Mouse (Mus musculus) adrenal gland, postnatal 25 days (tissue): ENCODE measurements at regions not wholly inside any gene's neighbourhood (a gene's known extent, or its start where the extent isn't known, plus 50 kb on each side); places are given as distances from the start of the nearest gene placed in this dataset.

Experiments used
- DNase-seq: peaks from one replicate; pipeline ENCODE4 v3.0.0; 2021; ENCODE audit warnings: mixed read lengths

DNA sequence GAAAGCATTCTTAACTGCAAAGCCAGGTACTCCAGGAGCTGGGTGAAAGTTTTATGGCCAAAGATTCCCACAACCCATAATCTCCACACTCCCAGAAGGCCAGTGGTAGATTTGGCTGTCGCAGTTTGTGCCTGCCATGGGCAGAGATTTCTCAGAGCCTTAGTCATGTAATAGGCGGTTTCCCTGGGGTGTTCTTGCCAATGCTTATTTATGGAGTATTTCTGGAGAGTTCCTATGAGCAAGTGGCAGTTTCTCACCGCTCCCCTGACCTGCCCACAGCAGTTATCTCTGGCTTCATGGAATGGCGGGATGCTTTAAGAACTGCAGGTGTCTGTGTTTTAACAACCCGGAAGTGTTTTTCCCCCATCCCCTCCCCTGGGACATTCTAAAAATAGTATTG, 179.8 kb downstream of the 4933412E24Rik start:
- DNase-seq: no peak

GRCm38 (mm10) chr15:59833232-59833631, 183.2 kb downstream of the 4933412E24Rik start:
- no peak for DNase-seq

DNA sequence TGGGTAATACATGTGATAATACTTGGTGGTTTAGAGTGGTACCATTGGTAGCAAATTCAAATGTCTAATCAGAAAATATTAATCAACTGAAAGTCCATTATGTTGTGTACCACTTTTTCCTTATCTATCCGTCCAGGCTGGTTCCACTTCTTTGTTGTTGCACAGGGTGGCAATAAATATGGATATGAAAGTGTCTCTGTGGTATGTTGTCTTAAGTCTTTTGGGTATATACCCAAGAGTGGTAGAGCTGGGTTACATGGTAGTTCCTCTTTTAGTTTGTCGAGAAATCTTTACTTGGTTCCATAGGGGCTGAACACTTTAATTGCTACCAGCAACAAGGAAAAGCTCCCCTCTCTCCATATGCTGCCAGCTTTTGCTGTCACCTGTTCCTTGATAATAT, 184.9 kb downstream of the 4933412E24Rik start:
- no peak for DNase-seq

- no peak for DNase-seq
Observed at GRCm38 (mm10) chr15:59830553-59831462, 185.6 kb downstream of the 4933412E24Rik start.

GRCm38 (mm10) chr15:59828421-59828820, 188.0 kb downstream of the 4933412E24Rik start:
- DNase-seq: peak; percentile 76

- no peak for DNase-seq
Observed at GRCm38 (mm10) chr15:59826164-59826950, 190.1 kb downstream of the 4933412E24Rik start.

- DNase-seq: no peak
Observed at GRCm38 (mm10) chr15:59823921-59824320, 192.5 kb downstream of the 4933412E24Rik start.

DNA sequence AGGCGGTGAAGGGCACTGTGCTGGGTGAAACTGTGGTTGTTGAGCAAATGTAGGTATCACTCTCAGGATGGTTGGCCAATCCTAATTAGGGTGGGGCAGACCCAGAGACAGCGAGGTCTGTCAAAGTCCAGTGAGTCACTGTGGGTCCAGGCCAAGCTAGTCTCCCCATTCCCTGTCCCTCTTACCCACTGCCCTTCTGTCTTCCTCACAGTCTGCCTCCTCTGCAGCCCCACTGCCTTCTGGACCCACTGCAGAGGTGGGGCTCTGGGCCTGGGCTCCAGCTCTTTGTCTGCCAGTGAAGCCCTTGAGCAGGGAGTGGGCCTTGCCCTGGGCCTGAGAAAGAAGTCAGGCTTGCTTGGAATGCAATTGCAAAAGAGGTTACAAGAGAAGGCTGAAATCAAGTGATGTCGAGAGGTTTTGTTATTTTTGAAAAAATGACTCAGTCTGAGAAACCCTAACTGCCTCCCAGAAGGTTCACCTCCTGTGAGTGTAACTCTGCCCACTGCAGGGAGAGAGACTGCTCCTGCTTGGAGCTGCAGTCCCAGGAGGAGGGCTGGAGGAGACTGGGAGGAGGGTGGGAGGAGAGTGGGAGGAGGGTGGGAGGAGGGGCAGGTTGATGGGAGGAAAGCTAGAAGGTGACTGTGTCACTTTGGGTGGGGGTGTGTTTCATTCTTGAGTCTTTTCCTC, 193.3 kb downstream of the 4933412E24Rik start:
- peak; percentile 30 for DNase-seq

DNA sequence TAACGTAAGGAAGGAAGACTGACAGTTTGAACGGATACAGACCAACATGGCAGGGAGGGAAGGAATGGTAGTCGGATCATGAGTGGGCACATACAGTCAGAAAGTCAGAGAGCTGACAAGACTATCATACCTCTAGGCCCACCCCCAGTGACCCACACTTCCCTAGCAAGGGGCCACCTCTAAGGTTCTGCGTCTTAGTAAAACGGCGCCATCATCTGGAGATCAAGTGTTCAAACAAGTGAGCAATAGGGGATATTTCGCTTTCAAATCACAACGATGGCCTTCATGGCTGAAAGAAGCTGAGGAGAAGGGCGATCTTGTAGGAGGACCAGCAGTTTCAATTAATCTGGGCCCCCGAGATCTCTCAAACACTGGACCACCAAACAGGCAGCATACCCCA, 196.1 kb downstream of the 4933412E24Rik start:
- no peak for DNase-seq

DNA sequence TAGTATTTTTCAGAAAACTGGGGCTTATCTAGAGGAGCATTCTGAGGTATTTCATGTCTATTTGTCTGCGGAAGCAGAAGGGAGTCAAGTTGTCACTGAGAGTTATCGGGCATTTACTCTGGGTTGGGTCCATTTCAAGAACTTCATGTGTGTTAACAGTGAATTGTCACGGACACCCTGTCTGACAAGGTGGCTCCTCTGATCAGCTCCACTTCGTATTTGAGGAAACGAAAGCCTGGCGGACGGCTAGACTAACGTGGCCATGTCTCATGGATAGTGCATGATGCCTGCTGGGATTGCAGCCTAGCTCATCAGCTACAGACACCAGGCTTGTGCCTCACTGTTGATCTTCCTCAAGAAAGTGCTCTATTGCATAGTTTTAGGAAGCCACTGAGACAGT, 200.4 kb downstream of the 4933412E24Rik start:
- no peak for DNase-seq

- DNase-seq: no peak
Observed at GRCm38 (mm10) chr15:59811566-59811965, 204.8 kb downstream of the 4933412E24Rik start.

DNA sequence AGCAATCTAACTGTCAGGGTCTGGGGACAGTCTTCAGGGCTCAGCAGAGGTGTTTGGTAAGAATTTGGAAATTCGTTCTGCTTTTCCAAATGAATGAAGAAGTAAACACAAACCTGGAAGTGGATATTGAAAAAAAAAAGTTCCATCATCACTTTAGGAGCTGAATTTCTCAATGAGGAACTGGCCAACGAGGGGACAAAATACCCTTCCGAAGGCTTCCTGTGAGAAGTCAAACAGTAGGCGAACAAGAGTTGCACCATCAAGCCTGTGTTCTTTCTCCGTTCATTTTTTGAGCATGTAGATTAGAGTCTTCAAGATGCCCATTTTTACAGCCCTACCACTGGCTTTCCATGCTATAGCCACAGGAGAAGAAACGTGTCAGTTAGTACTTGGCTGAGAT, 207.1 kb downstream of the 4933412E24Rik start:
- DNase-seq: no peak

DNA sequence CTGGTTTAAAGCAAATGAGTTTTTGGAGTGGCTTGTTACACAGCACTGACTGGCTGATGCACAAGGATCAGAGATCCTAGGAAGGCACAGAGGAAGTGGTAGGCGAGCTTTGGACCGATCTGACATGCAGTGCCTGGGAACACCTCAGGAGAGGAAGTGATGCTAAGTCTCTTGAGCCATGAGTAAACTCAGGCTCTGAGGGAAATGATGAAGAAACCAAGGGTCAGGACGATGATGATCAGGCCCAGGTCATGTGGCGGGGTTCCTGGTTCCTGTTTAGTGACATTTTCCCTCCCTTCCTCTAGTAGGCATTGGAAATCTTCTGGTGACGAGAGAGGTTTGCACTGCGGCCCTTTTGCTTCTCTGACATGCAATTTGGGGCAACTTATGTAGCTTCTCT, 208.7 kb downstream of the 4933412E24Rik start:
- DNase-seq: no peak

DNA sequence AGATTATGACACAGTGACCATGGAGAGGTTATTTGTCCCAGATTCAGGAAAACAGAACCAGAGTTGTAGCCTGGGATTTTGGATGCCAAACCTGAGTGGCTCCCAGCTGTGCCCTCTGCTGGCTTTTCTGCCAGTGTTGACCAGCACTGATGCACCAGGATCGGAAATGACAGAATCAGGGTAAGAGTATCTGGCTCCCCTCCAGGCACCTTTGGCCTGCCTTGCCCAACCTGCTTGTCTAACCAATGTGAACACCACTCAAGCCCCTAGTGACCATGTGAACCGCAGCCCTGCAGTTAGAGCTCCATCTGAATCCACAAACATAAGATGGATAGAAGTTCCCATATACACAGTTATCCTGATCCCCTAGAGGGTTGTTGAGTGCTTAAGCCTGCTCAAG, 210.6 kb downstream of the 4933412E24Rik start:
- no peak for DNase-seq

- no peak for DNase-seq
Observed at GRCm38 (mm10) chr15:59804821-59805220, 211.6 kb downstream of the 4933412E24Rik start.

DNA sequence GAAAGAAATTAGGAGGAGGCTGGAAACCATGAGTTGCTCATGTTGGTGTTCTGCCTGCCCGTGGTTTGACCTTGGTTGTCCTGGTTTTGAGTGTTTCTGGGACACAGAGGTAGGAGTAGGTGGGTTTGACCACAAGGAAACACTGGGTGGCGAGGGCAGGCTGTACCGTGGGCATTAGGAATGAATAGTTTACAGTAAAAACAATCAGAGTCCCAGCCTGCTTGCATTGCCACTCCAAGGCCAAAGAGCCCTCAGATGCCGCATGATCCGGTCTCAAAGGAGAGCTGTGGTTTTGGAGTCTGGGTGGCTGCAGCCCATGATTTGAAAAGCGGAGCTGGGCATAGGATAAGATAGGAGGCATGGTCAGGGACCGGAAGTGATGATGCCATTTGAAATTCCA, 212.0 kb downstream of the 4933412E24Rik start:
- no peak for DNase-seq

DNA sequence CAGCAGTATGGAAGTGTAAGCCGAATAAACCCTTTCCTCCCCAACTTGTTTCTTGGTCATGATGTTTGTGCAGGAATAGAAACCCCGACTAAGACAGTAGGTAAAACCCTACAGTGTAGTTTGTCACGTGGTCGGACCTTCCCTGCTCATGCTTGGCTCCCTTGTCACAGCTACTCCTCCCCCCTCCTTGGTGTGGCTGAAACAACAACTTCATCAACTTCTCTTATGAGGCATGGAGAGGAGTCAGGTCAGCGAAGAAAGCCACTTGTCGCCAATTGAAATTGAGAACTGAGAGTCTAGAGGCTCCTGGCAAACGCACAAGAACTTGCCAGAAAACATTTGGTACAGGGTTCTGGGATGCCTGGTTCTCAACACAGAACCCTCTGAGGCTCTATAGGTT, 214.1 kb downstream of the 4933412E24Rik start:
- DNase-seq: no peak

DNA sequence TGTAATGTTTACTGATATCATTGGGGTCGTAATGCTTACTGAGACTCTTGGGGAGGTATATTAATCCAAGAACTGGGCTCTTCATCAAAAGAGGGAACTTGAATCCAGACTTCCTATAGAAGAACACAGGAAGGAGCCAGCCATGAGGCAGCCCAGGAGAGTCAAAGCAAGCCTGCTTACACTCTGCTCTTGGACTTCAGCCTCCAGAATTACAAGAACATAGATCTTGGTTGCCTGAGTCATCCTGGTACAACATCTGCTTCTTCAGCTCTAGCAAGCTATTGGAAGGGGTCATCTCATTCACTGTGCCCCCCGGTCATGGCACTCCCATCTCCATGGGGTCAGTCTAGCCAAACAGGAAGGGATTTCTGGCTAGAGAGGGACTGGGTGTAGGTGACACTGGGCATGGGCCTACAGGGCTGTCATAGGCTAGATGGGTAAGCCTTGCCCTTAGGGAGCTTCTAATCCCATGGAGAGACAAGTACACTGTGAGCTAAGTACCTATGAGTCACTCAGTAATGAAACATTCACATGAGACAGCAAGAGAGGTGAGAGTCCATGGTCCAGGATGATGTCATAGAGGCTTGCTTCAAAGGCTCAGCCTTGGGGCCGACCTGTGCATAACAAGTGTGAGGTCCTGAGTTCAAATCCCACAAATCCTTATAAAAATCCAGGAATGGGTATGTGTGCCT, 217.1 kb downstream of the 4933412E24Rik start:
- DNase-seq: no peak

GRCm38 (mm10) chr15:59798486-59798885, 217.9 kb downstream of the 4933412E24Rik start:
- DNase-seq: no peak

DNA sequence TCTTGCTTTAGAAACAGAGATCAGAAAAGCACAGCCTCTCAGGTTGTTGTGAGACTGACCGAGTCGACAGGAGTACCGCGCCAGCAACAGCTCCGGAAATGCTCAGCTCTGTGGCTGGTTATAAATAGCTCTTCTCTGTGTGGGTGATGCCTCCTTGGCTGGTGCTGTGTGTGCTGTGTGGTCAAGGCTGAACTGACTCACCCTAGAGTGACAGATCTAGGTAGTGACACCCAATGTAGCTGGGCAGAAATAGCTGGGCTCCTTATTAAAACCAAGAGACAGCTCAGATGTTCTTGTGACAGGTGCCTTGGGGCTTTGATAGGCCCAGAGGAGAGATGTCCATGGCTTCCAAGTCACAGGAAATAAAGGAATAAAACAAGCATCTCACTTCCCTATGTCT, 220.7 kb downstream of the 4933412E24Rik start:
- peak; percentile 49 for DNase-seq

GRCm38 (mm10) chr15:59794871-59795270, 221.5 kb downstream of the 4933412E24Rik start:
- DNase-seq: no peak
